Mouse (Mus musculus) erythroid progenitor cell, adult 5-6 weeks (primary cell): ENCODE measurements around the gene Notch4. TPM values are rescaled to one million over a fixed set of nuclear protein-coding genes. Genes with fewer than 3 reads are reported as not detected.
A peak's percentile ranks its signal among the peaks of the same experiment; 100 is the strongest.

ENCODE experiments used
- ATAC-seq: replicated peaks from 2 replicates; pipeline ENCODE4 v1.8.0; 2016; ENCODE audit warnings: moderate number of reproducible peaks, mild to moderate bottlenecking, moderate TSS enrichment, inconsistent platforms; ENCODE audit not compliant: poor library complexity, low FRiP score, severe bottlenecking
- total RNA-seq, 2 experiments: library from RNA; stranded (forward) in 1 of 2; stranded (reverse) in 1 of 2; fragments of 150-400 nt in 1 of 2; fragments of 186-747, 209-891 nt in 1 of 2; gene quantifications; 2 replicates each; pipeline versions ENCODE4 v1.2.3 to v1.2.4; 2015 to 2017; ENCODE audit warnings: low replicate concordance in 2 of 2

Gene Notch4
- total RNA-seq, 2 experiments from 2014 or later: not detected

DNA sequence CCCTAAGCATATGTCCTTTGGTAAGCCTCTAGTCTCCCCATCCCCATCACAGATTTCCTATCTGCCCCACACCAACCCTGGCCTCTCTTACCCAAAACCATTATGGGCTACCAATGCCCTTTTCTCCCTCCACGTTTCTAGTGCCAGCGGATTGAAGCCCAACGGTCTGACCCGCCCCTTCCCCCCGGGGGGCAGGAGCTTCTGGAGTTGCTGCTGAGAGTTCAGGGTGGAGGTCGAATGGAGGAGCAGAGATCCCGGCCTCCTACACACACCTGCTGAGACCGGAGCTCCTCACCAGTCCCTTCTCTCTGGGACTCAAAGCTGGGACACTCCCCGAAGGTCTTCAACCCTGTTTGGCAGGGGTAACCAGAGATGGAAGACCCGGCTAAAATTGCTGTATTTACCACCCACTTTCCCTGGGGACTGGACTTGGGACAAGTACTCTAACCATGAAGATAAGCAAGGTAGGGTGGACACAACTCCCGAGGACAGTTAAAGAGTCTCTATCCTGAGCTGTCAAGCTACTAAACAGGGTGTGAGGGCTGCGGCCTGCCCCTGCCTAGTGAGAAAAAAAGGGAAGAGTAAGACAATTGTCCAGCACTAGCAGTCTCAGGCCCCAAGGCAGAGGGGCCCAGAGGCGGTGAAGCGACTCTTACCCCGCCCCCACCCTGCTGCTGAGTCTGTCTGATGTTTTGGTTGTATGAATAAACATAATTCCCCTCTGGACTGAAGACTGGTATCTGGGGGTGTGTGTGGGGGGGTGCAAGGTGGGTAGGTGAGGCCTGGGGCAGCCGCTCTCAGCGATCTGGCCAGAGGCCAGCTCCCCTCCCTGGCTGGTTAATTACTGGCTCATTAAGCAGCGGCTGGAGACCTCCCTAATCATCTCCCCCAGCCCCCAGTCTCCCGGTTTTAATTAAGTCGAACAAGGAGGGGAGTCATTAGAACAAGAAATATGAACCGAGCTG lies 27.2 kb downstream of the Notch4 start, which contains the start of gene Pbx2:
Gene Pbx2 (plus strand): TSS at position 238 of the 965 bp plus-strand sequence.
- ATAC-seq: no peak

DNA sequence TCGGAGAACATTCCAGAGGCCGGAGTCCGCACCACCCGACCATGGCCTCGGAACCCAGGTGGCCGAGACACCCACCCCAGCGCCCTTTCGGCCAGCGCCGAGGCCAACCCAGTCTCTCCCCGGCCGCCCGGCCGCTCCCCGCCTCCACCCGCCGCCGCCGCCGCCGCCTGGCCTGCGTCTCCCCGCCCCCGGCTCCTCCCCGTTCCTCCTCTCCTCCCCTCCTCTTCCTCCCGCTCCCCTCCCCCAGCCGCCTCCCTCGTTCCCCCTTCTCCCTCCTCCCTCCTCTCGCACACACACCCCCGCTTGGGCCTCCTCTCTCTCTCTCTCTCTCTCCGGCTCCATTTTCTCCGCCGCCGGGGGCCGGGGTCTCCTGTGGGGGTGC lies 27.9 kb downstream of the Notch4 start:
- ATAC-seq: peak; percentile 74

DNA sequence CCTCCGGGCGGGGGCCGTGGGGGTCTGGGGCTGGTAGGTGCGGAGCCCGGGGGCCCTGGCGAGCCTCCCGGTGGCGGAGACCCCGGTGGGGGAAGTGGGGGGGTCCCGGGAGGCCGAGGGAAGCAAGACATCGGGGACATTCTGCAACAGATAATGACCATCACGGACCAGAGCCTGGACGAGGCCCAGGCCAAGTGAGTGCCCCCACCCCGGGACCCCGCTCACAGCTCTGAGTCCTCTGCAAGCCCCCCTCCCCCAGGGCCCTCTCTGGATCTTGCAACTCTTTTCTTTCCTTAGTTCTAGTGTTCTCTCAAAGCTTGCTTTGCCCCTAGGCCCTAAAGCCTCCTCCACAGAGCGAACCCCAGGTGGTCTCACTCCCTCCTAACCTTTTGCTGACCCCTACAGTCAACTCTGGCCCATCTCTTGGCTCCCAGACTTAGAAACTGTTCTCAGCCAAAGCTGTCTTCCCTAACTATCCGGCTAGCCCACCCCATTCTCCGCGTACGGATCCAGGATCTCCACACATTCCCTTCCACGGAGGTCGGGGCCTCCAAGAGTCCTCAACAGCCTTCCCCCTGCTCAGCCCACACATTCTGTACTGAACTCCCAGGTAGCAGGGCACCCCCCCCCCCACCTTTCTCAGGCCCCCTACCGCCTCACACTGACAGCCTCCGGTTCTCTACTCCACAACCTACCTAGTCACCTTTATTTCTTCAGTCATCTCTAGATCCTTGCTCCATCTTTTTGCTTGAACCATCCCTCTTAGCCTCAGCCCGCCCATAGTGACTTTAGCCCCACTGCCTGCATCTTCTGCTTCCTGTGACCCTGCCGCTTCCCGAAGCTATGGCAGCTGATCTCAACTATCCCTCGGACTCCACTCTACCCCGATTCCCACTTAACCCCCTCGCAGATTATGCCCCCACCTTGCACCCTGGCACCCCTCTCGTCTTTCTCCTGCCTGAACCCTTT lies 28.8 kb downstream of the Notch4 start:
- 0 out of 2 replicates have a peak, but pooled peaks have one; percentile 7 for ATAC-seq

DNA sequence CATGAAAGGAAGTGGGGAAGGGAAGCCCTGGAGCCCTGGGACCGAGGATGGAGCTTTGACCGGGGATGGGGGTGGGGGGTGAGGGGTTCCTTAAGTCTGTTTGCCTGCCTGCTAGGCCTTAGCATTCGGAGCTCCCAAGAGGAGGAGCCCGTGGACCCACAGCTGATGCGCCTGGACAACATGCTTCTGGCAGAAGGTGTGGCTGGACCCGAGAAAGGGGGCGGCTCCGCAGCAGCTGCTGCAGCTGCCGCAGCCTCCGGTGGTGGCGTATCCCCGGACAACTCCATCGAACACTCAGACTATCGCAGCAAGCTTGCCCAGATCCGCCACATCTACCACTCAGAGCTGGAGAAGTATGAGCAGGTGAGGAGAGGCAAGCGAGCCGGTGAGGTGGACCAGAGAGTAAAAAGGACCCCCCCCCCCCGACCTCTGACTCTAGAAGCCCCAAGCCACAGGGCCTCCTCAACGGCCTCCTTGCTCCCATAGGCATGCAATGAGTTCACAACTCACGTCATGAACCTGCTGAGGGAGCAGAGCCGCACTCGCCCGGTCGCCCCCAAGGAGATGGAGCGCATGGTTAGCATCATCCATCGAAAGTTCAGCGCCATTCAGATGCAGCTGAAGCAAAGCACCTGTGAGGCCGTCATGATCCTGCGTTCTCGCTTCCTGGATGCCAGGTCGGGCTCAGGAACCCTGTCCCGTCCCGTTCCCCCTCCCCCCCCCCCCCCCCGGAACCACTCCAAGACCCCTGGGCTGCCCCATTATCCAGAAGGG lies 29.9 kb downstream of the Notch4 start:
- ATAC-seq: no peak

DNA sequence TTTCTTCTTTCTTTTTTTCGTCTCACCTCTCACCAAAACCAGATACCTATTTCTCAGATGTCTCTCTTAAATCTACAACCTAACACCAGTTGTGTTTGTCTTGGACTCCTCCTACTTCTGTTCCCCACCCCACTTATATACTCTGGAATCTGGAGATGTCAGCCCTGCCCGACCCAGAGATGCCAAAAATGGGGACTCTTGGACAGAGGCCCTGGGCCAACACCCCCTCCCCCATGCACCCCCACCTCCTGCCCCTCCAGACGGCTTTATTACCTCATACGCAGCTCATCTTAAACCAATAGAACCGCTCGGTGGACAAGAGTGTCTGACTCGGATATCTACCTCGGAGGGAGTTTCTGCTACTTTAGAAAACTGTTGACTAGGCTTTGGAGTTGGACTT lies 32.0 kb downstream of the Notch4 start:
- ATAC-seq: no peak

DNA sequence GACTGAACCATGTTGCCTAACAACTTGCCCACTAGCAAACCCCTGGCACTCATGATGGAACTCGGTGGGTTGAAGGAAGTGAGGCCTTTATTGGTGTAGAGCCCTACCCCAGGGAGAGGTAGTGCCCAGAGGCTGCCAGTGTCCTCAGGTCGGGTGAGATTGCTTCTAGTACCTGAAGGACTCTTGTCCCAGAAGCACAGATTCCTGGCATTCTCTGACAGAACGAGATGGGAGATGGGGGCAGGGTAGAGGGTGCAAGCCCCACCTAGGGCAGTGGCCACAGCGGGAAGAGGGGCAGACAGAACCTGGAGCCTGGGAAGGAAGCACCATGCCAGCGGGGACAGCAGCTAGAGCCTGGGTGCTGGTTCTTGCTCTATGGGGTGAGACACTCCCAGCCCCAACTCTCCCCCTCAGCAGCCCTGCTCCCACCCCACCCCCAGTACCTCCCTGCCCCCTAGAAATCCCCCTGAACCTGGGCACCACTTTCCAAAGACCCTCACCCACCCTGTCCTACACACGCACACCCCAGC lies 33.6 kb downstream of the Notch4 start, which contains the start of gene Ager:
Gene Ager (plus strand): TSS at position 297 of the 530 bp plus-strand sequence.
- ATAC-seq: no peak

DNA sequence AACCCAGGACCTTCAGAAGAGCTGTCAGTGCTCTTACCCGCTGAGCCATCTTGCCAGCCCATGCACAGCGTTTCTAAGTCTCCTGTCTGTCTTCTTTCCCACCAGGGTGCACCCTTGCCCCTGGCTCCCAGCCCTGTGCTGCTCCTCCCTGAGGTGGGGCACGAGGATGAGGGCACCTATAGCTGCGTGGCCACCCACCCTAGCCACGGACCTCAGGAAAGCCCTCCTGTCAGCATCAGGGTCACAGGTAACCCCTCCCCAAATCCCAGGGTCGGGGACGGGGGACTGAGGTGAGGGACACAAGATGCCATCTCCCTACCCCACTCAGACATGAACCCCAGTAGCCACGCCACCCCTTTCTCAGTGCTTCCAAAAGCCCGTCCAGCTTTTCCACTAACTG lies 35.8 kb downstream of the Notch4 start:
- no peak for ATAC-seq

DNA sequence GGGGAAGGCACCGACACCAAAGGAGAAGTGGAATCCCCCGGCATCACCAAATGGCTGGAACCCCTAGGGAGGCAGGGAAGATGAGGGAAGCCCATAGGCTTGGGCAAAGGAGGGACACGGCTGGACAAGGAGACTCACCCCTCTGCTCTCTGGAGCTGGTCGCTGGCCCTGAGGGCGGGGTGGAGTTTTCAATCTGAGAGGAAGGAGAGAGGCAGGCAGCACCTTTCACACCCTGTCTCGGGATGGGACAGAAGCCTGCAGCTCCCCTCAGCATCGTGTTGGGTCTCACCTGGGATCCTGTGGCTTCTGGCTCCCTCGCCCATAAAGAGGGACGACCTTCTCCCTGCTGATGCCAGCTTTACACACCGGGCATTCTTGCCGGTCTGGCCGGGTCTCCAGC lies 37.7 kb downstream of the Notch4 start:
- ATAC-seq: no peak

DNA sequence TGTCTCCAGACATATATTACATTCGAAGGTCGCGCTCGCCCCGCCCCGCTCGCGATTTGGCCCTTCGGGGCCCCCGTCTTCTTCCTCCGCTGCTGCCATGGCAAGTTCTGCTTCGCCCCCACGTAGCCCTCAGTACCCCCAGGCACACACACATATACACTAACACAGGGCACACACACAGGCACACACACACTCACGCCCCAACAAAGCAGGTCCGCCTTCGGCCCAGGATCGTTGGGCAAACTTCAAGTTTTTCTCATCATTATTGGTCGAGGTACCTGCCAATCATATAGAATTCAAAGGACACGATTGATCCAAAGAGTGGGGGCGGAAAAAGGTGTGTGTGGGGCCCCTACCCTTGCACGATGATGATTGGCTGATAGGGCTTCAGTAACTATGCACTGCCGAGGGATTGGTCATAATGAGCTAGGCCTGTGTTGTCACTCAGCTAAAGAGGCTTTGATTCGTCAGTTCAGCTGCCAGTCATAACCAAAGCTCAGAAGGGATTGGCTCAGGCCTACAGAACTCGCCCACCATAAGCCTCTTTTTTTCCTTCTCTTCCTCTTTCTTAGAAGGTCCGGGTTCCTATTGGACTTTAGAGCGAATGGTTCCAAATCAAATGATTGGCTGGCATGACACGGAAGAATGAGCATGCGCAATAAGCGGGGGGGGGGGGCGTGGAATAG lies 39.5 kb downstream of the Notch4 start, which contains the start of gene Rnf5:
Gene Rnf5 (minus strand): TSS at position 316 of the 686 bp plus-strand sequence.
- ATAC-seq: peak; percentile 78

DNA sequence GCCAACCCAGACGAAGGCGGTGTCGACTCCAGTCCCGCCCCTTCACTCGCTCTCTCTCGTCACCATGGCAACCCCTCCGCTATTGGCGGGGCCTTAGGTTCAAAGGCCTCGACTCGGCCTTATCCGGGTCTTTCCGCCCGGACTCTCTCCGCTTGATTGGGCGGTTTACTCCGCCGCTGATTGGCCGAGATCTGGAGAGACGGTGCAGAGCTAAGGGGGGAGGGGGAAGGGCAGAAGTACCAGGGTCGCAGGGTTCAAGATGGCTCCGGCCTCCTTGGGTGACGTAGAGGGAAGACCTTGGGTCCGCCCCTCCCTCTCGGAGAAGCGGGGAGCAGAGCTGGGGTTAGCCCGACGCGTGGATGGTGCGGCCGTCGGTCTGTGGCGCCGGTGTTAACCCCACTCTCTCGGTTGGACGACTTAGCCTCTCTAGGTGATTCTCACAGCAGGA lies 40.0 kb downstream of the Notch4 start, which contains the start of gene Agpat1:
Gene Agpat1 (plus strand): TSS at position 202 of the 448 bp plus-strand sequence.
- peak; percentile 71 for ATAC-seq

DNA sequence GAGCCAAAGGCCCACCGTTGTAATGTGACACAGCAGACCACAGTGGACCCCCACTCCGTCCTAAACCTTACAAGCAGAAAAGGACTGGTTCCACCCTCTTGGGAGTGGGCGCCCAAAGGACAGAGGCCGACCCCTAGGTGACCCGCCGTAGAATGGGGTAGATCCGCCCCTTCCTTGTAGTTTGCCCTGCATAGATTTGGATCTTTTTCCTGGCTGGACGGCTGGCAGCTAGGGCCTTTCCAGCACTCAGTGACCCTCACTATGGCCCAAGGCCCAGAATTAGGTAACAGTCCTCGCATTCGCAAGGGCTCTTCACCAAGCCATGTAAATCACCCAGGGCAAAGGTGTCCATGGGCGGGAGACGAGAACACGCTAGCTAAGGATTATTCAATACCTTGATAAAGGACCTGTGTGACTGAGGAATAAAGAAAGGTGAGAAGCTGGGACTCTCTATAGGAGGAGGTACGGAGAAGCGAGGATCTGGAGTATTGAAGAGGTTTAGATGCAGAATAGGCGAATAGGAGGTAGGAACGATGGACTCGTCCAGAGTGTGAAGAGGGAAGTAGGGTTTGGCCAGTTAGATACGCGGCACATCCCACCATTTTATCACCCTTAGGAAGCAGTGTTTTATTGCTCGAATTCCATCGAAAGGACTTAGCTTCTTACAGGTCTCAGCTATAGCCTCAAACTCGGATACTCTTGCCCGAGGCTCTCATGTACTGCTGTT lies 40.6 kb downstream of the Notch4 start:
- ATAC-seq: peak; percentile 1

DNA sequence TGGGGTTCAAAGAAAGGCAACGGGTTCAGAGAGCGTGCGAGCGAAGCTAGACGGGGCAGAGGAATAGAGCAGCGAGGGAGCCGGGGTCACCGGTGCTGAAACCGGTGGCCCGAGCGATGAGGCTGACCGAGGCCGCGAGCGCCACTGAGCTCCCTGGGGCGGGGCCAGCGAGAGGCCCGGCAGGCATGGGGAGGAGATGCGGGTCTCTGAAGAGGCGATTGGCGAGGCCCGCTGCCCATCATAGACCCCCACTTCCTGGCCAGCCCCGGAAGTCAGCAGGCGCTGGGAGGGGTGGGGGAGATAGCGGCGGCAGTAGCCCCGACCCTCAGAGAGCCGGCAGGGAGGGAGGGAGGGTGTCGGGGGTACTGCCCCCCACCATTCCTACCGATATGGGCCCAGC lies 41.5 kb downstream of the Notch4 start:
- ATAC-seq: peak; percentile 48

DNA sequence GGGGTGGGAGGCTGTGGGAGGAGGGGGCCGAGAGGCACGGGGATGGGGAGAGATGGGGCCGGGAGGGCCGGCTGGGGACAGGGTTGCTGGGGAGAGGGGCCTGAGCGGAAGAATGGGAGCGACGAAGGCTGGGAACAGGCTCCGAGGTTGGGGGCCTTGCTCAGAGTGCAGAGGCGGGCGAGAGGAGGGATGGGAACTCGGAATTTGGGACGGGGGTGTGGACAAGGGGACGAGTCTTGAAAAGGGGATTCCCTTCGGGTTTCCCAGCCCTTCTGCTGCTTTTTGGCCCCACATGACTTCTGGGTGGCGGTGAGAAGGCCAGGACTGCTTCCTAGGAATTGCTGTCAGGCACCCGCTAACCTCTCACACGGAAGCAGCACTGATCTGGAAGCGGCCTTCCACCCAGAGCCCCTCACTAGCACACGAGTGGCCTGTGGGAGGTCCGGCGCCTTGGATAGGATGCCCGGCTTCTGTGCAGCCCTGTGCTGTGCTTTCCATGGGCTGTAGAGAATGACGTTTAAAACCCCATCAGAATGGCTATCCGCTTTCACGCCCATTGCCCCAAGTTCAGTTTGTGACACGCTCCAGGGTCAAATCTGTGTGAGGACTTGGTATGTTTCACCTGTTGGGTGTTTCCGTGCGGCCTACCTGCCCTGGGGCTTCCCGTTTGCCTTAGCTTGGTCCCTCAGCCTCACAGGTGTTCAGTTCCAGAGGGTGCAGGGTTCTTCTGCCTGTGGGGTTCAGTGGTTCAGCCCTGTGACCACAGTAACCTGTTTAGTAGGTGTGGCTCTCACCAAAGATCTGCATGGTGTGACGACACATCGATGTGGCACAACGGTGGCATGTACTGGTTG lies 42.3 kb downstream of the Notch4 start:
- no peak for ATAC-seq

DNA sequence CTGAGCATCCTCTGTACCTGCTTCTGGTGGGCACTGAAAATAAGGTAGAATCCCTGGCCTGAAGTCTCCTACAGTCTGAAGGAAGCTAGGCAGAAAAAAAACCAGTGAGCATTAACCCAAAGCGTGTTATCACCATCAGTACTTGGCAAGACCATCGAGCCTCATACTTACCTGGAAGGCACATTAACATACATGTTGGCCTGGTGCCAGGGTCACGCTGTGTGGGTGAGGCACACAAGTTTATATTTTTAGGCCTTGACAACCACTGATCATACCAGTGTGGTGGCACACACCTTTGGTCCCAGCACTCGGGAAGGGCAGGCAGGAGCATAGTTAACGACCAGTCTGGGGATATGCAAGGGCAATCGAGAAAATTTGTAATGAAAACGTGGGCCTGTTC lies 43.9 kb downstream of the Notch4 start:
- no peak for ATAC-seq

DNA sequence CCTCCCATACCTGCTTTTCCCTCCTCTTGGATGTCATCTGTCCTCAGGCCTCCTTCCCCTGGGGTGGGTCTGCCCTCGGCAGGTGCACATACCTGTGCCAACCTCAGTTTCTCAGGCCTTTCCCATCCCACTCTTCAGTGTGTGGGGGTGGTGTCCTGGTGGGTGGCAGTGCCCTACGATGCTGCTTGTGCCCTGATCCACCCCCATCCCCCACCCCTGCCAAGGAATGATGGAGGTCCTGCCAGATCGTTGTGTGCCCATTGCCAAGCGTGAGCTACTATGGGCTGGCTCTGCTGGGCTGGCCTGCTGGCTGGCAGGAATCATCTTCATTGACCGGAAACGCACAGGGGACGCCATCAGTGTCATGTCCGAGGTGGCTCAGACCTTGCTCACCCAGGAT lies 47.0 kb downstream of the Notch4 start:
- ATAC-seq: no peak

DNA sequence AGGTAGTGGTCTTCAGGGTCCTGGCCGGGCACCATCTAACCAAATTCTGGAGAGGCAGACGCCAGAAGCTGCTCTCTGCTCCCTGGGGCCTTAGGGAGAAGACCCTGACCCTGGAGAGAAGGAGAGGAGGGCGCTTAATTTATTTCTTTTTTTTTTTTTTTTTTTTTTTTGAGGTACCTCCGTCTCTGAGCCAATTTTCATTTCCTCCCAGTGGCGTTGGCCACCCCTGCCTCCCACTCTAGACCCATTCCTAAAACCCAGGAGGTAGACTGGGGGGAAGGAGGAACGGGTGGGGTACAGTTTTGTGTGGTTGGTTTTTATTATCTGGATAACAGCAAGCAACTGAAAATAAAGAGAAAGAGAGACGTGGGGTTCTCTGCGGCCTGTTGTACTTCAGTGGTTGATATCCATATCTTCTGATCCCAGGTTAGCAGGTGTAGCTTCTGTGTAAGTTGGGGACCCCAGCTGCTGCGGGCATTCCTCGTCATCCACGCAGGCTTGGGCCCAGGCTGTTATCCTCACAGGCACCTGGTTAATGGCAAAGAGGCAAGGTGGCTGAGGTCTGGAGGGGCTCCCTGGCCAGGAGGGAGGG lies 49.1 kb downstream of the Notch4 start:
- no peak for ATAC-seq

DNA sequence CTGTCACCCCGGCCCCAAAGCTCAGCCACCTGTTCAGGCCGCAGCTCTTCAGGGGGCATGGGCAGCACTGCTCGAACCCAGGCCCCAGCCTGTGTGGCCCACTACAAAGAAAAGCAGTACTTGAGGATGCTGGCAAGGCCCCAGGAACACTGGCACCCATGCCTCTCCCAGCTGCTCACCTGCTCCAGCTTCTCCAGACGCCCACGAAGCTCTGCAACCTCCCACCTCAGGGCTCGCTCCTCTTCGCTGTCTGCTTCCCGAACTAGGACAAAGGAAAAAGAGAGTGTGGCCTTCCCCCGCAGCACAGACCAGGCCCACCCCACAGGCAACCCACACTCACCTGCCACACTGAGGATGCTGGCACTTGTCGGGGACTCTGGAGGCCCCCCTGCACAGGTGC lies 49.8 kb downstream of the Notch4 start:
- no peak for ATAC-seq
